In genomic region chr9:72206911-72207310, GRCm38 (mm10) we compare ENCODE assay signal across 24 mouse cellular contexts.
DNase-seq lines count a peak whose midpoint lies in the region; ATAC-seq lines count a peak whose summit lies in the region.
"Had no signal": no experiment of that assay in that cellular context is flagged by ENCODE, and none has a peak within 500 bp of the region (broad histone marks: within the 10 kb centered on the region; RNA-seq: fewer than 3 reads in every experiment).

No protein-coding gene starts in this region.

- H3K4me1 ChIP-seq in heart, embryonic 10.5 days = no peaks in the 10 kb centered on the region
- H3K4me1 ChIP-seq: embryonic facial prominence, embryonic 12.5 days; heart, embryonic 15.5 days; limb, embryonic 13.5 days; liver, embryonic 15.5 days had no signal

- H3K9me3 ChIP-seq in heart, embryonic 10.5 days = no peaks in the 10 kb centered on the region
- H3K9me3 ChIP-seq: embryonic facial prominence, embryonic 12.5 days; heart, embryonic 15.5 days; limb, embryonic 13.5 days; liver, embryonic 15.5 days; midbrain, embryonic 10.5 days had no signal

- H3K36me3 ChIP-seq in heart, embryonic 10.5 days = no peaks in the 10 kb centered on the region
- H3K36me3 ChIP-seq: embryonic facial prominence, embryonic 12.5 days; heart, embryonic 15.5 days; limb, embryonic 13.5 days; liver, embryonic 15.5 days; midbrain, embryonic 10.5 days had no signal

- no peak overlapping the region for H3K4me3 ChIP-seq in heart, embryonic 10.5 days
- H3K4me3 ChIP-seq: embryonic facial prominence, embryonic 12.5 days; gastrocnemius, adult 2 months; heart, embryonic 15.5 days; limb, embryonic 13.5 days; liver, embryonic 15.5 days; midbrain, embryonic 10.5 days had no signal

- no peak overlapping the region for H3K27ac ChIP-seq in heart, embryonic 10.5 days
- H3K27ac ChIP-seq: embryonic facial prominence, embryonic 12.5 days; gastrocnemius, adult 2 months; heart, embryonic 15.5 days; hindbrain, postnatal 0 days; limb, embryonic 13.5 days; liver, embryonic 15.5 days; midbrain, embryonic 10.5 days had no signal

- no peak for ATAC-seq in frontal cortex, adult (ENCODE audit: low TSS enrichment)
- ATAC-seq: CD4-positive, CD25-positive, alpha-beta regulatory T cell, adult 4 months; hindbrain, postnatal 0 days; intestine, embryonic 16.5 days; Patski had no signal

- peak; percentile 17 for DNase-seq in adrenal gland, adult 8-10 months
- DNase-seq in adrenal gland, postnatal 25 days = no peak
- DNase-seq in heart, adult 8-10 months (ENCODE audit: low spot score) = peak; percentile 19
- DNase-seq in heart, embryonic 10.5 days (ENCODE audit: low spot score) = no peak
- peak; percentile 20 for DNase-seq in lung, postnatal 36 days
- DNase-seq in lung, postnatal 14 days = no peak
- DNase-seq: cerebellum, adult 18-20 months; cerebellum, postnatal 14 days; gastrocnemius, adult 2 months; kidney, adult 9 months; kidney, postnatal 14 days; layer of hippocampus, postnatal 36 days; thymus, adult 18-20 months; thymus, postnatal 4 days had no signal

- H3K27me3 ChIP-seq in heart, embryonic 10.5 days (ENCODE audit: insufficient read depth, poor library complexity, severe bottlenecking) = no peaks in the 10 kb centered on the region
- H3K27me3 ChIP-seq: embryonic facial prominence, embryonic 12.5 days; heart, embryonic 15.5 days; limb, embryonic 13.5 days; liver, embryonic 15.5 days; Patski had no signal

- WGBS in heart, embryonic 10.5 days = 65% methylated on average over 2 of the region's 2 CpGs

Comparison
In these comparisons a context has a peak if more than half of its experiments do, and no peak if none do; other contexts are left out.
1. DNase-seq: peak in adrenal gland, adult 8-10 months (single experiment), heart, adult 8-10 months (single experiment) and lung, postnatal 36 days (single experiment); none in adrenal gland, postnatal 25 days (single experiment), heart, embryonic 10.5 days (single experiment) and lung, postnatal 14 days (single experiment).